Mouse (Mus musculus) bone marrow macrophage, adult 2 months (primary cell): Measurements from ENCODE around the gene Dnmbp. TPM values are rescaled to one million over a fixed set of nuclear protein-coding genes. Genes with fewer than 3 reads are reported as not detected.

Source experiments
- H3K27ac ChIP-seq: 2 replicates; pipeline ENCODE4 v1.5.1; 2012; ENCODE audit warnings: low read depth, low read length; ENCODE audit not compliant: insufficient read depth
- H3K4me1 ChIP-seq: 2 replicates; pipeline ENCODE4 v1.6.1; 2012; ENCODE audit warnings: low read length; ENCODE audit not compliant: control insufficient read depth, insufficient read depth
- H3K4me3 ChIP-seq: 2 replicates; pipeline ENCODE4 v1.5.1; 2012; ENCODE audit warnings: mild to moderate bottlenecking, low read length, moderate library complexity; ENCODE audit not compliant: insufficient read depth
- CTCF ChIP-seq: IDR thresholded peaks from 2 replicates; pipeline ENCODE4 v1.5.1; 2012; ENCODE audit warnings: low read depth, mild to moderate bottlenecking, low read length, moderate library complexity
- POLR2A ChIP-seq: IDR thresholded peaks from 2 replicates; pipeline ENCODE4 v1.6.1; 2012; ENCODE audit warnings: mild to moderate bottlenecking, low read depth, low read length, borderline replicate concordance
- polyA plus RNA-seq: library from polyadenylated mRNA; stranded (reverse); fragments of >200 nt; gene quantifications from 2 replicates; pipeline ENCODE4 v1.2.4, GENCODE M21; 2012; ENCODE audit not compliant: missing spikeins, insufficient read depth, insufficient read length

Gene Dnmbp
- polyA plus RNA-seq, 1 experiment = 13.5 TPM

DNA sequence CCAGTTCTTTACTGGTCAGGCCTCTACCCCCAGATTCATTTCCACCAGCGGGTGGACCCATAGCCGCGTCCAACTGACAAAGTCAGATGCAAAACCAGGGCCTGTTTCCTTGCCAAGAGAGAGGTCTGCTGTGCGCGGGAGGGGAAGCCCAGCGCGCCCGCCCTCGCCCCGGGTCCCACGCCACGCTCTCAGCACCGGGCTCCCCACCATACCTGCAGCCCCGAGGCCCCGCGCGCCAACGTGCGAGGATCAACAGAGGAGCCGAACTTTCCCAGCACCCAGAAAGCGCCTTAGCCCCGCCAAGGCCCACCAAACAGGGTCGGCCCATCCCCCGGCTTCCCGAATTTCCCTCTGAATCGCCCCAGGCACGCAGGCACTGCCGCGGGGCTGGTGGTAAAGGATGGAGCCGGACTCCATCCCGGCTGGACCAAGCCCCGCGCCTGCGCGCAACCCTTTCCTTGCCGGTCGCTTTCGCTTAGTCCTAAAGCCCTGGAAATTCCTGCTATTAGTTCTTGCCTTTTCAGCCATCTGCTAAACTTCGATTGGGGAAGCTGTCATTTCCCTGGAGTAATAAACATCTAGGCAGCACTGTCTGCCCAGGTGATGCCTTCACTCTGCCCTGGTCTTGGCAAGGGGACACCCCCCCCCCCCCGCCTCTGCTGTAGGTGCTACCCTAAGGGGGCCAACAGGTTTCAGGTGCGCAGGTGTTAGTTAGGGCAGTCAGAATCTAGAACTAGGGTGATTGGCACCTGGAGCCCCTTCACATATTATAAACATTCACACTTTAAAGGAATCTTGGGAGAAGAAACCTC lies 60.4 kb downstream of the Dnmbp start:
- TF ChIP-seq CTCF (no peak), POLR2A (no peak)
- Histone ChIP-seq H3K4me3 (peak overlapping the region; percentile 18; the same call in 1 of the 2 replicates), H3K4me1 (peaks cover 16% of the 10 kb centered on the region), H3K27ac (no peak overlapping the region)

DNA sequence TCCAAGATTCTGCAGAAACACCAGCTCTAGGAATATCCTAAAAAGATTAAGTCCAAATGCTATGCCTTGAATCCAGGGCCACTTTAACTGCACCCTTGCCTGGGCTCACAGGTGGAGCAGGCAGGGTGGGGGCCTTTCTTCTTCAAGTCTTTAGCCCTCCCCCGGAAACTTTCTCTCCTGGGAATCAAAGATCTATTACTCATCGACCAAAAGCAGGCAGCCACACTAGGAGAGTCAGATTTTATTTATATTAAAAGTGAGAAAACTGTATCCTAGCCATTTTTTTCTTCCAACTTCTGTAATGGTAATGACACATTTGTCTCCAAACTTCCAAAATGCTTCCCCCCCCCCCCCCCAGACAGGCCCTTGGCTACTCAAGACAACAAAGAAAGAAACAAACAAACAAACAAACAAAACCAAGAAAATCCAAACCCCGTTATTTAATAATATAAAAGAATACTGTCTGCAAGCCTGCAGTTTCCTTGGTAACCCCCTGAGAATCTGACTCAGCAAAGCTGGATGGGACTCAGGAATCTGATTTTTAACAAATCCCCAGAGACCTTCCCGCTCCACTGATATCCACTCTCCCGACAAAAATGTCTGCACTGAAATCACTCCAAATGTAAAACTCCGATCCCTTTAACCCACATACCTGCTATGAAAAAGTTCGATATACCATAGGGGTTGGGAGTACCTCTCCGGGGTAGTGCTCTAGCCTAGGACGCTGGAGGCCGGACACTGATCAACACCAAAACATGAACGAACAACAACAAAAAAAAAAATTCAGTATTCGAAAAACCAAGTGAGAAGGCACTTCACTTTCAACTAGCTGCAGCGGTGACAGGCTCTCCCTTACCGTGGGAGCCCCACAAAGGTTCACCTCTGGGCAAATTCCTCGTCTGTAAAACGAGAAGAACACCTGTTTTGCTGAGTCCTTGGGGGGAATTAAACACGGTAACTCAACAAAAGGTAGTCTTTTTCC lies 61.6 kb downstream of the Dnmbp start:
- TF ChIP-seq CTCF = no peak
- no peak for TF ChIP-seq POLR2A
- no peak overlapping the region for H3K4me3 ChIP-seq
- peaks cover 8% of the 10 kb centered on the region for H3K4me1 ChIP-seq
- no peak overlapping the region for H3K27ac ChIP-seq

DNA sequence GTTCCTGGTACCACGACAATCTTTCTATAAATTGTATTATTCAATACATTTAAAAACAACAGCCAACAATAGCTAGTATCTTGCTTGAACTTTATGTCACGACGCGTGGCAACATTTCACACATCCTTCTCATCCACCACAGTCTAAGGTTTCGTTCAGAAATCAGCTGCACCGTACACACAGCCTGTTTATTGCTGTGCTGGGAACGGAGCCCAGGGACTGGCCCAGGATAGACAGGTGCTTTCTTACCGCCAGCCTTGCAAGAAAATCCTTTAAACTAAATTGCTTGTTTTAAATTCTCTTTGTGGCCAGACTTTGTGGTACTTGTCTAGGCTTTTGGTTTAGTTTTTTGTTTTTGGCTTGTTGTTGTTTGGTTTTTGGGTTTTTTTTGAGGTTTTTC lies 62.6 kb downstream of the Dnmbp start:
- TF ChIP-seq POLR2A = no peak
- TF ChIP-seq CTCF = no peak
- Histone ChIP-seq H3K4me1 (peaks cover 8% of the 10 kb centered on the region), H3K27ac (no peak overlapping the region), H3K4me3 (no peak overlapping the region)

DNA sequence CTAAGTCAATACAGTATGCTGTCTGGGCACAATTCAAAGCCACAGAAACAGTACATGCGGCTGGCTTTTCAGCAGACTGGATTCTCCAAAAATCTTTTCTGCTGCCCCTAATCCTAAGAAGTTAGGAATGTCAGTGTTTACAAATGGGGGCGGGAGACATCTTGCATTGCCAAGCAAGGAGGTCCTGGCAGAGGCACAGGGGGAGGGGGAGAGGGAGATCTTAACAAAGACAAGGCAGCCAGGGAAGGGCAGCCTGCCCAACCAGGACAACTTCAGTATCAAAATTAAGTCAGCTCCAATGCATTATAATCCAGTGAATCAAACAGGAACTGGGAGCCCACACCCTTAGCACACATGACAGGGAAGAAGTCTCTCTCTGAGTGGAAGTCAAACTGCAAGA lies 64.0 kb downstream of the Dnmbp start:
- no peak overlapping the region for H3K4me3 ChIP-seq
- no peak for TF ChIP-seq CTCF
- TF ChIP-seq POLR2A = no peak
- H3K4me1 ChIP-seq = peaks cover 8% of the 10 kb centered on the region
- 0 out of 2 replicates have a peak overlapping the region, but pooled peaks have one; percentile 15 for H3K27ac ChIP-seq

DNA sequence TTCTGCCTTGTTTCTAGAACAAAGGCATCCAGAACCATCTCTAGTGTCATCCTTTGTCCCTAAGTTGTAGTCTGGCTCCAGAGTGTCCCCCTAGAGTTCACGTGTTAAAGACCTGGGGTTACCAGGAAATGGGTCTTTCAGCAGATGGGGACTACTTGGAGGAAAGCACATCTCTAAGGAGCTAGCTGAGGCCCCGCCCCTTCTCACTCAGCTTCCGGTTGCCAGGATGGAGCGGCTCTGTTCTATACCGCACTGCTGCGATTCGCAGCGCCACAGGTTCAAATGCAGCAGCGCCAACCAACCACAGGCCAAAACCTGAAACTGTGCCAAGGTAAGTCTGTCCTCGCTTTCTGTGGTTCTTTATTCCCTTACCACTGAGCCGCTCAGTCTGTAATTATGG lies 65.6 kb downstream of the Dnmbp start:
- Histone ChIP-seq H3K27ac (no peak overlapping the region), H3K4me3 (no peak overlapping the region), H3K4me1 (peaks cover 9% of the 10 kb centered on the region)
- TF ChIP-seq POLR2A = no peak
- TF ChIP-seq CTCF = no peak

DNA sequence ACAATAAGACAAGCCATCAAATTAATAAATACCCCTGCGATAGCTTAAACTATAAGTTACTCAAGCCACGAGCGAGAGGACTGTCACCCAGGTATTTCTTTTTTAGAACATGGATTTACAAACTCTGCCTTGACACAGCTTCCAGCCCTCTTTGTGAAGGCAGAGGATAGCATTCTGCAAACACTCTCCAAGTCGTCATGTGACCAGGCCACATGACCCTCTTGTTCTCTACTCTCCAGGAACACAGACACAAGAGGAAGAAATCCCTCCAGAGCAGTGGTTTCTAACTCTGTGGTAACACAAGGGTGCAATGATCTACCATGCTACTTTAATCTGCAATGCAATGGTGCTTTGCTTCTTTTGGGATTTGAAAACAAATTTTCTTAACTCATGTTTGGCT lies 69.6 kb downstream of the Dnmbp start:
- no peak overlapping the region for H3K27ac ChIP-seq
- H3K4me3 ChIP-seq = no peak overlapping the region
- TF ChIP-seq CTCF (no peak), POLR2A (no peak)
- H3K4me1 ChIP-seq = peaks cover 5% of the 10 kb centered on the region; the same call in 1 of the 2 replicates

DNA sequence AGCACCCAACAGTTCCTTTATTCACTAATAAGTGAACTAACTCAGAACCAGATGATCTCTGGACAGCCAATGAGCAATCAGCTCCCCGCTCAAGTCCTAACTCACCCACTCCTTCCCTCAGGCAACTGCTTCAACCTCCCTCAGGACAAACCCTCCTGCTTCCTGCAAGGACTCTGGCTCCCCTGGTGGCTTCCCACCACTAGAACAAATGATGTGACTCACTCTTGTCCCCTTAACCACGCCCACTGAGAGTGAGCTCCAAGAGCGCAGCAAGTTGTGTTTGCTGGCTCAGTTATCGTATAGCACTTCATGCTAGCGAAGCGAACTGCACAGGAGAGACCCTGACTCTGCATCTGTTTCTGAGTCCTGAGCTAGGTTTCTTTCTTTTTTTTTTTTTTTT lies 82.6 kb downstream of the Dnmbp start:
- Histone ChIP-seq H3K4me1 (peaks cover 2% of the 10 kb centered on the region; the same call in 1 of the 2 replicates), H3K4me3 (no peak overlapping the region), H3K27ac (no peak overlapping the region)
- no peak for TF ChIP-seq POLR2A
- TF ChIP-seq CTCF = no peak

DNA sequence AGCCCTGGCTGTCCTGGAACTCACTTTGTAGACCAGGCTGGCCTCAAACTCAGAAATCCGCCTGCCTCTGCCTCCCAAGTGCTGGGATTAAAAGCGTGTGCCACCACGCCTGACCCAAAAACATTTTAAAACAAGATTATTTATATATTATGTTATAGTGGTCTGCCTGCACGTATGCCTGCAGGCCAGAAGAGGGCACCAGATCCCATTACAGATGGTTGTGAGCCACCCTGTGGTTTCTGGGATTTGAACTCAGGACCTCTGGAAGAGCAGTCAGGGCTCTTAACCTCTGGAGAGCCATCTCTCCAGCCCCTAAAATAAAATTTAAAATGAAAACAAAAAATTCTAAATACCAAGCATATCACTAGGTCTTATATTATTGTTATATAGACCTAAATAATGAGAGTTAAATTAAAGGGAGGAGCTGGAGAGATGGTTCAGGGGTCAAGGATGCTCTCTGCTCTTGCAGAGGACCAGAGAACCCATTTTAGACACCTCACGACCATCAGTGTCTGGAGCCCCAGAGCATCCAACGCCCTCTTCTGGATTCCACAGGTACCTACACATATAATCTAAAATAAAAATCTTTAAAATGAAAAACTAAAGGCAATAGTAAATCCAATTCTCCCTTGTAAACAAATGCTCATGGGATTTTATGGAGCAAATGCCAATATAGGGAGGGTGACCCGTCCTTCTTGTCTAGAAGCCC lies 87.0 kb downstream of the Dnmbp start:
- Histone ChIP-seq H3K4me3 (no peak overlapping the region), H3K4me1 (peaks cover 6% of the 10 kb centered on the region; the same call in 1 of the 2 replicates), H3K27ac (no peak overlapping the region)
- TF ChIP-seq CTCF (no peak; the same call in none of the 2 replicates), POLR2A (no peak)

DNA sequence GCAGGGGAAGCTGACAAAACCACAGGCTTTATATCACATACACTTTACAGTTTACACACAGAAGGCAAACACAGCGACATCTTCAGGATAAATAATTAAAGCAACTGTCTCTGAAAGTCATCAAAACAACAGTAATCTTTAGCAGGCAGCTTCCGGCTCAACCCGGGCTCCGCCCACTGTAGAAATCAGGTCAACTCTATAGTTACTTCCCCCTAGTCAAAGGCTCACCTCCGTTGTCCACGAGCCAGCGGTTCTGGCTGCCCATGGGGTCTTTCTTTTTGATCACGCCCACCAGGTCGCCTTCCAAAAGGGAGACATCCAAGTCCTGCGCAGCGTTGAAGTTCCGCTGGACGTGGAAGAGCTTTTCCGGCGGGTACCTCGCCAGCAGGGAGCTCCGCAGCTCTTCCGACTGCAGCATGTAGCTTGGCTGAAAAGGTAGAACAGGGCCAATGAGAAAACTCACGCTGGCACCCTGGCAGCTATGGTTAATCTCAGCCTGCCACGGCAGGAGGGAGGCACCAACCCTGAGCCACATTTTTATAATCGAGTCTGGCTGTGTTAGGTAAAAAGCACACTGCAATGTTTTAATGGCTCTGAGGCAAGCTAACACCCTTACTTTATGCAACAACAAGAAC lies 87.9 kb downstream of the Dnmbp start:
- TF ChIP-seq POLR2A (no peak), CTCF (peak; percentile 20; the same call in 1 of the 2 replicates)
- H3K4me1 ChIP-seq = peaks cover 4% of the 10 kb centered on the region; the same call in 1 of the 2 replicates
- H3K4me3 ChIP-seq = no peak overlapping the region
- H3K27ac ChIP-seq = no peak overlapping the region
